Mouse (Mus musculus) heart, embryonic 10.5 days (tissue): ENCODE data around the gene Yipf1. TPM values are rescaled to one million over a fixed set of nuclear protein-coding genes. Genes with fewer than 3 reads are reported as not detected.

ENCODE experiments used
- polyA plus RNA-seq: library from polyadenylated mRNA; unstranded; fragments of >200 nt; fragmentation: Nextera tagmentation; extraction: Ambion mirVana; gene quantifications from 2 replicates; pipeline ENCODE4 v1.2.1, GENCODE M21; 2016

Yipf1 gene
- polyA plus RNA-seq, 1 experiment from 2014 or later, result 43.3 TPM

Other genes with a start within 250 kb of the Yipf1 start
- 117 and 120 TPM in 2 replicates for gene Mrpl37, start 247.5 kb upstream of the Yipf1 start, polyA plus RNA-seq
- gene Cyb5rl, start 247.4 kb upstream of the Yipf1 start, polyA plus RNA-seq, result 5.1 and 7.3 TPM in 2 replicates
- not detected in 2 replicates for gene Cdcp2, start 217.5 kb upstream of the Yipf1 start, polyA plus RNA-seq
- 292 and 299 TPM in 2 replicates for gene Tmem59, start 136.0 kb upstream of the Yipf1 start, polyA plus RNA-seq
- gene Tceanc2, start 135.2 kb upstream of the Yipf1 start, polyA plus RNA-seq, result 17.8 and 21.3 TPM in 2 replicates
- gene Ldlrad1, start 105.2 kb upstream of the Yipf1 start, polyA plus RNA-seq, result not detected in 2 replicates
- gene Lrrc42, start 60.8 kb upstream of the Yipf1 start, polyA plus RNA-seq, result 81.7 and 86.6 TPM in 2 replicates
- 39.4 and 43.4 TPM in 2 replicates for gene Hspb11, start 60.8 kb upstream of the Yipf1 start, polyA plus RNA-seq
- gene Dio1, start 7.2 kb upstream of the Yipf1 start, polyA plus RNA-seq, result not detected in 2 replicates
- 38.1 and 39.3 TPM in 2 replicates for gene Ndc1, start 53.4 kb downstream of the Yipf1 start, polyA plus RNA-seq
- 0.25 and 2.0 TPM in 2 replicates for gene Glis1, start 120.2 kb downstream of the Yipf1 start, polyA plus RNA-seq